Comparison of ENCODE assay signal across 13 mouse cellular contexts in the genomic region with DNA sequence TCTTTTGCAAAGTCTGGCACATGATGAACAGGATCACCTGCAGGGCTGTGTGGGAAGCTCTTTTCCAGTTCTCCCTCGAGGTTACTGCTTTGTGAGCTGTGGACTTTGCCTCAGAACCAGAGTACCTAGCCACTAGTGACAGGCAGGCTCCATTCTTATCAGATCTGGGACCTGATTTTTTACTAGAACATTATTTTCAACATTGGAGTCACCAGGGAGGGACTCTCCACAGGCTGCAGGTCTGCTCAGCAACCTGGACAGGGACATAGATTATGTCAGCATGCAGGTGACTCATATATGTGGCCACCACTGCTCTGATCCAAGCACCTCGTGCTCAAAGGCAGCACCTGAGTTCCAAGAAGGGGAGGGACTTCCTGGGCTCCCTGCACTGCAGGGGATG. TPM values are rescaled to one million over a fixed set of nuclear protein-coding genes. Genes with fewer than 3 reads are reported as not detected.
"Had no signal": no experiment of that assay in that cellular context is flagged by ENCODE, and none has a peak within 500 bp of the region (broad histone marks: within the 10 kb centered on the region; RNA-seq: fewer than 3 reads in every experiment).

No protein-coding gene starts in this region.

- H3K9me3 ChIP-seq: kidney, embryonic 15.5 days; limb, embryonic 15.5 days; midbrain, embryonic 15.5 days; neural tube, embryonic 12.5 days had no signal

- DNase-seq: kidney, adult 18-20 months; kidney, postnatal 14 days; lung, adult 2 months; lung, postnatal 36 days; thymus, postnatal 36 days had no signal

- H3K4me3 ChIP-seq: kidney, embryonic 15.5 days; limb, embryonic 15.5 days; midbrain, embryonic 15.5 days; neural tube, embryonic 12.5 days had no signal

- ATAC-seq: lung, postnatal 0 days; midbrain, embryonic 15.5 days had no signal

- H3K27me3 ChIP-seq: kidney, embryonic 15.5 days; limb, embryonic 15.5 days; midbrain, embryonic 15.5 days; neural tube, embryonic 12.5 days had no signal

- H3K27ac ChIP-seq: kidney, embryonic 15.5 days; limb, embryonic 15.5 days; midbrain, embryonic 15.5 days; neural tube, embryonic 12.5 days had no signal

- H3K36me3 ChIP-seq: midbrain, embryonic 15.5 days had no signal

- H3K4me2 ChIP-seq: kidney, embryonic 15.5 days; limb, embryonic 15.5 days; midbrain, embryonic 11.5 days; midbrain, embryonic 15.5 days; neural tube, embryonic 12.5 days had no signal

- H3K9ac ChIP-seq: kidney, embryonic 15.5 days; limb, embryonic 15.5 days; midbrain, embryonic 15.5 days; neural tube, embryonic 12.5 days had no signal

RNA-seq across cellular contexts. Expression of a gene that starts 32.2 kb away (rescaled TPM):
- total RNA-seq: megakaryocyte progenitor cell, adult 5-6 weeks; monocyte, adult 5-6 weeks had no signal
